Mouse (Mus musculus): Measurements from ENCODE around the gene Os9.

DNA sequence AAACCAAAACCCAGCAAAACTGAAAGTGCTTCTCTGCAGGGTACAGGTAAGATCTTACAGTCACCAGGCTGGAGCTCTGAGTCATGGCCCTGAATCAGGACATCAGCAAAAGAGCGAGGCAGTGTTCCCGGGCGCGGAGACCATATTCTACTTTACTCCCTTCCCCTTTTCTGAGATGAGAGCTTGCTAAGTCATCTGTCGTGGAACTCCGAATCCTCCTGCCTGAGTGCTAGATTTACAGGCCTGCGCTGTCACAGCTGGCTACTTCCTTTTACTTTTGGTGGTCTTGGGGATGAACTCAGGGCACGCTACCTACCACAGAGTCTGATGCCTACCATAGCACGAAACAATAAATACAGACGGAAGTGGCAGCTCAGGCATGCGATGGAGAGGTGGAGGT is 6.5 kb downstream of the Os9 start:
- TF ChIP-seq CTCF (IDR thresholded peaks at IDR 0.05) (no peak), EP300 (IDR thresholded peaks at IDR 0.05; ENCODE audit: insufficient read depth, low read depth, low read length) (no peak), POLR2A (IDR thresholded peaks at IDR 0.05; ENCODE audit: insufficient read depth, low read depth, low read length) (no peak)
